Mouse (Mus musculus) erythroblast, embryonic 14.5 days (primary cell): ENCODE measurements around the gene Nav2.

Experiments used
- GATA1 ChIP-seq: IDR thresholded peaks from 2 replicates; pipeline ENCODE4 v1.6.1; 2012; ENCODE audit warnings: low read length, inconsistent platforms, mixed read lengths
- TAL1 ChIP-seq: IDR thresholded peaks from 3 replicates; pipeline ENCODE4 v1.6.1; 2012; ENCODE audit warnings: low read length, inconsistent platforms, mixed read lengths

GRCm38 (mm10) chr7:48902454-48902853, 6.1 kb upstream of the Nav2 start:
- TF ChIP-seq GATA1 (no peak), TAL1 (no peak)
